Mouse (Mus musculus) lung, adult 2 months (tissue): ENCODE results near the gene Ccdc194.

Experiments used
- CTCF ChIP-seq: fragments of 200-500 bp; IDR thresholded peaks from 2 replicates; pipeline ENCODE4 v1.5.1; 2011; ENCODE audit warnings: mild to moderate bottlenecking, low read length, control low read depth; ENCODE audit not compliant: insufficient read depth
- POLR2A ChIP-seq: fragments of 200-500 bp; IDR thresholded peaks from 2 replicates; pipeline ENCODE4 v1.6.1; 2011; ENCODE audit warnings: low read depth, mild to moderate bottlenecking, control low read depth, low read length, borderline replicate concordance; ENCODE audit errors: extremely low read depth

DNA sequence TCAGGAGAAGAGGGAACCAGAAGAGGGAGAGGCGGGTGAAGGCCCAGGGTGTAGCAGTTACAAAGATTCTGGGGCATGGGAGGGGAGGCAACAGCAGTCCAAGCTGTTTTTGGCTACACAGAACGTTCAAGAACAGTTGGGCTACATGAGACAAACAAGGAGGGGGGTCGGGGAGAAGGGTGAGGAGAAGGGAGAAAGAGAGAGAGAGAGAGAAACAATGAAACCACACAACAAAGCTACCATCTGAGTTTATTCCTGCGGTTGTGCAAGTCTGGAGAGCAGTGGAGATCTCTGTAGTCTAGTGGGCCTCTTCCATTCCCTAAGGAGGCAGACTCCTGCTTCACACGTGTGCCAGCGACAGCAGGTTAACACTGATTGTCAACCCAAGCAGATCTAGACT lies 28.5 kb upstream of the Ccdc194 start:
- no peak for TF ChIP-seq CTCF
- no peak for TF ChIP-seq POLR2A
